Mouse (Mus musculus): Measurements from ENCODE around the gene Lsm3. TPM values are rescaled to one million over a fixed set of nuclear protein-coding genes. Genes with fewer than 3 reads are reported as not detected.

Lsm3 gene
- total RNA-seq, 2 experiments from 2014 or later: 53.8 to 55.3 TPM

GRCm38 (mm10) chr6:91546241-91546884 lies 30.6 kb downstream of the Lsm3 start:
- intact Hi-C loops (cut with DNase I): loop anchor here (2.0 kb wide), 1 partner anchor 18 kb away; no protein-coding TSS in a partner anchor
- DNase-seq: peak; percentile 58 to 66

GRCm38 (mm10) chr6:91547313-91547712 lies 31.6 kb downstream of the Lsm3 start:
- intact Hi-C loops (cut with DNase I): loop anchor here (2.0 kb wide), 1 partner anchor 19 kb away; no protein-coding TSS in a partner anchor
- no peak for DNase-seq

- intact Hi-C loops (cut with DNase I): no loop called here
- no peak for DNase-seq
These were observed 33.9 kb downstream of the Lsm3 start for GRCm38 (mm10) chr6:91549621-91550020.

- intact Hi-C loops (cut with DNase I): no loop called here
- DNase-seq: no peak
These were observed 35.9 kb downstream of the Lsm3 start for GRCm38 (mm10) chr6:91551671-91552070.

- intact Hi-C loops (cut with DNase I): no loop called here
- no peak for DNase-seq
These were observed 37.0 kb downstream of the Lsm3 start for GRCm38 (mm10) chr6:91552693-91553092.

GRCm38 (mm10) chr6:91558565-91558964 lies 42.8 kb downstream of the Lsm3 start:
- no peak for DNase-seq
- intact Hi-C loops (cut with DNase I): no loop called here

- DNase-seq: no peak
- intact Hi-C loops (cut with DNase I): no loop called here
These were observed 43.6 kb downstream of the Lsm3 start for GRCm38 (mm10) chr6:91559371-91559770.

- intact Hi-C loops (cut with DNase I): no loop called here
- DNase-seq: no peak
These were observed 44.5 kb downstream of the Lsm3 start for GRCm38 (mm10) chr6:91560186-91560585.

GRCm38 (mm10) chr6:91563031-91563430 lies 47.3 kb downstream of the Lsm3 start:
- intact Hi-C loops (cut with DNase I): no loop called here
- DNase-seq: no peak

- intact Hi-C loops (cut with DNase I): no loop called here
- no peak for DNase-seq
These were observed 50.7 kb downstream of the Lsm3 start for GRCm38 (mm10) chr6:91566407-91566806.

Other genes with a start within 250 kb of the Lsm3 start
- gene Wnt7a, start 104.6 kb upstream of the Lsm3 start, total RNA-seq (2021): not detected
- 10 to 100 TPM; 14.6 to 15.4 TPM for gene Chchd4, start 42.4 kb upstream of the Lsm3 start, total RNA-seq (2021)
- 10 to 100 TPM; 28.0 to 28.1 TPM for gene Tmem43, start 42.2 kb upstream of the Lsm3 start, total RNA-seq (2021)
- 10 to 100 TPM; 10.8 to 12.8 TPM for gene Xpc, start within 50 bp of the Lsm3 start, total RNA-seq (2021)
- gene Slc6a6, start 168.1 kb downstream of the Lsm3 start, total RNA-seq (2021): 100 to 1,000 TPM; 101 to 102 TPM